Mouse (Mus musculus) small intestine, adult 2 months (tissue): Measurements from ENCODE around the gene AI661453. TPM values are rescaled to one million over a fixed set of nuclear protein-coding genes. Genes with fewer than 3 reads are reported as not detected.
A peak's percentile ranks its signal among the peaks of the same experiment; 100 is the strongest.

Experiments used
- H3K27ac ChIP-seq: fragments of 200-500 bp; 2 replicates; pipeline ENCODE4 v1.5.1; 2012; ENCODE audit warnings: low read depth, low read length, control low read depth, inconsistent platforms; ENCODE audit not compliant: insufficient read depth
- H3K27me3 ChIP-seq: fragments of 200-500 bp; 2 replicates; pipeline ENCODE4 v1.6.1; 2012; ENCODE audit warnings: mild to moderate bottlenecking, moderate library complexity, low read length, inconsistent platforms; ENCODE audit not compliant: control insufficient read depth, insufficient read depth
- H3K36me3 ChIP-seq: fragments of 200-500 bp; 2 replicates; pipeline ENCODE4 v1.6.1; 2012; ENCODE audit warnings: mild to moderate bottlenecking, low read length, control low read depth, inconsistent platforms; ENCODE audit not compliant: control insufficient read depth, insufficient read depth
- H3K4me1 ChIP-seq: fragments of 200-500 bp; 2 replicates; pipeline ENCODE4 v1.6.1; 2012; ENCODE audit warnings: low read length, inconsistent platforms, mixed read lengths; ENCODE audit not compliant: control insufficient read depth, insufficient read depth, insufficient read length
- H3K4me3 ChIP-seq: fragments of 200-500 bp; 2 replicates; pipeline ENCODE4 v1.5.1; 2012; ENCODE audit warnings: low read depth, mild to moderate bottlenecking, control low read depth, inconsistent platforms, low read length, moderate library complexity
- CTCF ChIP-seq: fragments of 200-500 bp; IDR thresholded peaks from 2 replicates; pipeline ENCODE4 v1.5.1; 2012; ENCODE audit warnings: low read depth, mild to moderate bottlenecking, control low read depth, inconsistent platforms, low read length, moderate library complexity, mixed read lengths; ENCODE audit not compliant: insufficient replicate concordance, insufficient read length; ENCODE audit errors: extremely low read depth
- POLR2A ChIP-seq: fragments of 200-500 bp; IDR thresholded peaks from 2 replicates; pipeline ENCODE4 v1.6.1; 2012; ENCODE audit warnings: low read depth, mild to moderate bottlenecking, control low read depth, inconsistent platforms, low read length, moderate library complexity
- WGBS: fragments of 180-500 bp; shearing (Covaris S2); methylation state at CpG from one replicate; pipeline ENCODE4 v1.1.7; 2018; 5-methylcytosine and 5-hydroxymethylcytosine counted together
- polyA plus RNA-seq: library from polyadenylated mRNA; depleted of rRNA; stranded (reverse); fragments of >200 nt; gene quantifications from 2 replicates; pipeline ENCODE4 v1.2.3, GENCODE M21; 2012

AI661453 gene
- polyA plus RNA-seq, 1 experiment: 27.3 TPM

DNA sequence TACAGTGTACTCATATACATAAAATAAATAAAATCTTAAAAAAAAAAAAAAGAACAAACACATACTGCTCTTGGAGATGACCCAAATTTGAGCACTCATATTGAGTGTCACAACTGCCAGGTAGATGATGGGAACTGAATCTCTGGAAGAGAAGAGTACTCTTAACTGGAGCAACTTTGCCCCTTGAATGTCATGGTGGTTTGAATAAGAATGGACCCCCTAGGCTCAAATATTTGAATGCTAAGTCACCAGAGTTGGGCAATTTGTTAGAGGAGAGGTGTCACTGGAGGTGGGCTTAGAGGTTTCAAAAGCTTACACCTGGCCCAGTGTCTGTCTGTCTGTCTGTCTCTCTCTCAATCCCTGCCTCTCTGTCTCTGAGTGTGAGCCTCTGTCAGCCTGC is 67.3 kb downstream of the AI661453 start:
- H3K36me3 ChIP-seq: peaks cover 9% of the 10 kb centered on the region
- no peak overlapping the region for H3K27ac ChIP-seq
- no peak overlapping the region for H3K4me3 ChIP-seq
- TF ChIP-seq CTCF: no peak
- TF ChIP-seq POLR2A: no peak
- peaks cover 29% of the 10 kb centered on the region for H3K4me1 ChIP-seq
- H3K27me3 ChIP-seq: no peaks in the 10 kb centered on the region

DNA sequence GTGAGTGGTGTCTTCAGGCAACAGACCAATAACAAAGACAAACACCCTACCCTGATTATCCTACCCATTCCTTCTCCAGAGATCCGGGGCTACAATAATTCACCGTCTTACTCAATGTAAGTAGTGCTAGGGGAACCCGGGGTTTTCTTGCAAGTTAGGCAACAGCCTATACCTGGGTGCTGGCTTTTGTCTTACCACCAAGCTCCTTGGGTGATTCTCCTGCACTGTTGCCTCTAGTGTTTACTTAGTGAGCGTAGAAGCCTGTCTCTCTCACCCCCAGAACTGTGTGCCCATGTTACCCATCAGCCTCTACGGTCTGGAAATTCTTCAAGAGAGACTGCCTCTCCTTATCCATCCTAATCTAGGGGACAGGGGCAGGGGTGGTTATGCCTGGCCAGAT is 67.8 kb downstream of the AI661453 start:
- Histone ChIP-seq H3K27me3 (no peaks in the 10 kb centered on the region), H3K4me1 (peaks cover 29% of the 10 kb centered on the region), H3K36me3 (peaks cover 7% of the 10 kb centered on the region), H3K4me3 (peak overlapping the region; percentile 64; the same call in 1 of the 2 replicates), H3K27ac (peak overlapping the region; percentile 72)
- TF ChIP-seq POLR2A (no peak), CTCF (no peak)
- WGBS: 32% methylated on average over 5 of the region's 5 CpGs

DNA sequence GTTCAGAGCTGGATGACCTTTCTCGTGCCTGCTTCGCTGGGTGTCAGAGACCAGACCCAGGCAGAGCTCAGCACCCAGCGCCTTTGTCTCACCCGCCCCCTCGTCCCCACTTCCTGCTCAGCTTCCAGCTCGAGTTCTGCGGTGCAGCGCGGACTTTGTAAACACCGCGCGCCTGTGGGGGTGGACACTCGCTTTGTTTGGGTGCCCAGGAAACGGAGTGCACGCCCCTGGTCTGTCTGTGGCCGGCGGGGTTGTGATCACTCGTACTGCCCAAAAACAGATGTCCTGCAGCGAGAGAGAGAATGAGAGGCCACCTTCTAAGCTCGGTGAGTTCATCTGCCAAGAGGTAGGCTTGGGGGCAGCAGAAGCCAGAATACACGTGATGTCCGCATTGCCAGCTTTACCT is 68.5 kb downstream of the AI661453 start, which contains the start of gene Ccnd3:
Gene Ccnd3, plus strand, starts transcription at position 111 of the 406 bp plus-strand sequence.
- TF ChIP-seq POLR2A (peak; percentile 41), CTCF (no peak)
- Histone ChIP-seq H3K27ac (peak within 1 kb of the TSS; percentile 72), H3K36me3 (peaks cover 4% of the 10 kb centered on the region; the same call in 1 of the 2 replicates), H3K4me3 (peak within 1 kb of the TSS; percentile 64), H3K4me1 (peaks cover 29% of the 10 kb centered on the region), H3K27me3 (no peaks in the 10 kb centered on the region)
- under 1% methylated on average over 22 of the region's 22 CpGs for WGBS

DNA sequence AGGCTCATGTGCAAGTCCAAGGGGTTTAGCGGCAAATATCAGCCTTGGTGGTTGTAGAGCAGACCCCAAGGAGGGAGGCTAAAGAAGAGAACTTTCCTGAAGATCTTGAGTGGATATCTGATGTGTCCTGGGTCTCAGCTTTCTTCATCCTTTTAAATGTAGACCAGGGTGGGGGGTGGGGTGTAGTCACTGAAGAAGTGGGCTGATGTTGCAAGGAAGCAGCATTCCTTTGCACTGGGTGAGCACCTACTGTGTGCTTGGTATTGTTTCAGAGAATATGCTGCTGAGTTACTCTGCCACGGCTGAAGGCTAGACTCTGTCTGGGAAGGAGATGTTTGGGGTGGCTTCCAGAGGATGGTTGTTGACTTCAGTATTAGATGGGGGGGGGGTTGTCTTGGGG is 69.2 kb downstream of the AI661453 start:
- H3K4me3 ChIP-seq: peak overlapping the region; percentile 64
- 34% methylated on average over 2 of the region's 2 CpGs for WGBS
- TF ChIP-seq CTCF (no peak), POLR2A (no peak)
- no peaks in the 10 kb centered on the region for H3K27me3 ChIP-seq
- peak overlapping the region; percentile 72 for H3K27ac ChIP-seq
- no peaks in the 10 kb centered on the region for H3K36me3 ChIP-seq
- H3K4me1 ChIP-seq: peaks cover 29% of the 10 kb centered on the region

DNA sequence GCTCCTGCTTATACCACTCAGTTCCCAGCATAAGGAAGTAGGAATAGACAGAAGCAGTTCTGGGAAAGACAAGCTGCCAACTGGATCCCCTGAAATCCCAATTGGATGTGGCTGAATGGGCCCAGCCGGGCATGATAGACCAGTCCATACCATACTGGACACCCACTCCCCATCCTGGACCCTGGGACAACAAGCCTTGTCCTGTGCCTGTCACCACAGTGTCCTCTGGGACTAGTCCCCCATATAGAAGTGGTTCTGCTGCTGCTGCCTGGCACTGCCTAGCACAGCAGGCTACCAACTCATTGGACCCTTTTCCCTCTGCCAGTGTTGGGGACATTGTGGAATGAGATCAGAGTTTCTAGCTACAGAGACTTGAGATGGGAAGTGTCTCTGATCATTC is 69.6 kb downstream of the AI661453 start:
- H3K27me3 ChIP-seq: no peaks in the 10 kb centered on the region
- peaks cover 27% of the 10 kb centered on the region for H3K4me1 ChIP-seq
- TF ChIP-seq POLR2A (no peak), CTCF (no peak)
- peak overlapping the region; percentile 37 for H3K4me3 ChIP-seq
- 52% methylated on average over 1 of the region's 1 CpGs for WGBS
- H3K27ac ChIP-seq: peak overlapping the region; percentile 72; the same call in 1 of the 2 replicates
- no peaks in the 10 kb centered on the region for H3K36me3 ChIP-seq

DNA sequence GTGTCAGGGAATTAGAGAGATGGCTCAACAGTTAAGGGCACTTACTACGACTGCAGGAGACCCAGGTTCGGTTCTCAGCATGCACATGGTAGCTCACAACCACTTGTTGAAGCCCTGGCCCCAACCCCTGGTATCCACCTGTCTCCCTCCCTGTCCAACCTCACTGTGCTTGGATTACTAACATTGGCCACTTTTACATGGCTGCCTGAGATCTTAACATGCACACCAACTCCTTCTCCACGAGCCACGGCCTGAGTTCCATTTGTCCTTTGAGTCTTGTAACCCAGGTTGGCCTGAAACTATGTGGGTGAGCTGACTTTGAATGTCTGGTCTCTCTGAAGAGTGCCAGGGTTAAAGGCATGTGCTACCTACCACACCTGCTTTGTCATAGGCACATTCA is 70.3 kb downstream of the AI661453 start:
- 79% methylated on average over 4 of the region's 4 CpGs for WGBS
- peak overlapping the region; percentile 23; the same call in 1 of the 2 replicates for H3K27ac ChIP-seq

DNA sequence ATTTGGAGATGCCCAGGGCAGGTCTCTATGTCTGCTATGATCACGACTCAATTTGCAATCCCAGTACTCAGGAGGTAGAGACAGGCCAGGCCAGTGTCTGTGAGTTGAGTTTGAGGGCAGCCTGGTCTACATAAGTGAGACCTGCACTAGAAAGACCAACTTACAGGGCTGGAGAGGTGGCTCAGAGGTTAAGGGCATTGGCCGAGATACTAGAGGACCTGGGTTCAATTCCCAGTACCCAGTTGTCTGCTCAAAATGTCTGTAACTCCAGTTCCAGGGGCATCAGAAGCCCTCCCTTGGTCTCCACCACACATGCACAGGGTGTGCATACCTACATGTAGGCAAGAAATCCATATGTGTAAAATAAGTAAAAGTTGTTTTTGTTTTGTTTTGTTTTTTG is 71.1 kb downstream of the AI661453 start:
- 47% methylated on average over 2 of the region's 2 CpGs for WGBS
- Histone ChIP-seq H3K27me3 (no peaks in the 10 kb centered on the region), H3K27ac (peak overlapping the region; percentile 88), H3K4me3 (no peak overlapping the region), H3K4me1 (peaks cover 30% of the 10 kb centered on the region; the same call in 1 of the 2 replicates), H3K36me3 (no peaks in the 10 kb centered on the region)
- no peak for TF ChIP-seq POLR2A
- TF ChIP-seq CTCF: no peak

More for the DNA sequence above, 70.3 kb downstream of the AI661453 start:
- H3K27me3 ChIP-seq: no peaks in the 10 kb centered on the region
- no peaks in the 10 kb centered on the region for H3K36me3 ChIP-seq
- peaks cover 27% of the 10 kb centered on the region; the same call in 1 of the 2 replicates for H3K4me1 ChIP-seq
- no peak for TF ChIP-seq CTCF
- no peak for TF ChIP-seq POLR2A
- 0 out of 2 replicates have a peak overlapping the region, but pooled peaks have one; percentile 2 for H3K4me3 ChIP-seq
